Mouse (Mus musculus) mouse embryonic stem cell (cell line): ENCODE data around the gene Celsr1.

Experiments
- in situ Hi-C, 2 experiments: fragments of 300-500 bp; cut with MboI; formaldehyde crosslinking; loops; 1 replicate in 1 of 2; 3 replicates in 1 of 2; pipeline ENCODE4 v1.14.3; 2019 to 2020; ENCODE audit warnings: low sequenced_read_pairs in 2 of 2, low pct_unique_long_range_greater_than_20kb in 1 of 2, mixed read lengths in 1 of 2; ENCODE audit not compliant: unreplicated experiment in 1 of 2

The Celsr1 gene

GRCm38 (mm10) chr15:86015026-86015425, 18.6 kb downstream of the Celsr1 start:
- in situ Hi-C loops = no loop called here

- in situ Hi-C loops = no loop called here
Measured at GRCm38 (mm10) chr15:86013656-86014055, 19.9 kb downstream of the Celsr1 start.

GRCm38 (mm10) chr15:86013130-86013529, 20.4 kb downstream of the Celsr1 start:
- in situ Hi-C loops = no loop called here

GRCm38 (mm10) chr15:86007690-86008121, 25.9 kb downstream of the Celsr1 start:
- in situ Hi-C loops = no loop called here

- in situ Hi-C loops = no loop called here
Measured at GRCm38 (mm10) chr15:86005691-86006525, 27.7 kb downstream of the Celsr1 start.

GRCm38 (mm10) chr15:86004048-86004447, 29.5 kb downstream of the Celsr1 start:
- in situ Hi-C loops = no loop called here

- in situ Hi-C loops = no loop called here
Measured at GRCm38 (mm10) chr15:86000706-86001292, 32.8 kb downstream of the Celsr1 start.

GRCm38 (mm10) chr15:85998525-85999230, 34.9 kb downstream of the Celsr1 start:
- in situ Hi-C loops = no loop called here

GRCm38 (mm10) chr15:85996031-85996765, 37.4 kb downstream of the Celsr1 start:
- in situ Hi-C loops = no loop called here

- in situ Hi-C loops = no loop called here
Measured at GRCm38 (mm10) chr15:85994906-85995608, 38.5 kb downstream of the Celsr1 start.

GRCm38 (mm10) chr15:85993931-85994583, 39.5 kb downstream of the Celsr1 start:
- in situ Hi-C loops = no loop called here

- in situ Hi-C loops = no loop called here
Measured at GRCm38 (mm10) chr15:85993386-85993785, 40.2 kb downstream of the Celsr1 start.

GRCm38 (mm10) chr15:85992125-85992495, 41.5 kb downstream of the Celsr1 start:
- in situ Hi-C loops = no loop called here

- in situ Hi-C loops = no loop called here
Measured at GRCm38 (mm10) chr15:85991453-85992124, 42.0 kb downstream of the Celsr1 start.

GRCm38 (mm10) chr15:85990696-85991443, 42.7 kb downstream of the Celsr1 start:
- in situ Hi-C loops = no loop called here

- in situ Hi-C loops = no loop called here
Measured at GRCm38 (mm10) chr15:85987896-85988295, 45.7 kb downstream of the Celsr1 start.

GRCm38 (mm10) chr15:85986170-85986569, 47.4 kb downstream of the Celsr1 start:
- in situ Hi-C loops = no loop called here
